Mouse (Mus musculus) embryo, embryonic 9.5 days (tissue): ENCODE measurements at regions not wholly inside any gene's neighbourhood (a gene's known extent, or its start where the extent isn't known, plus 50 kb on each side); places are given as distances from the start of the nearest gene placed in this dataset.

Experiments used
- DNase-seq: peaks from one replicate; pipeline ENCODE4 v3.0.0-alpha.2; 2017; ENCODE audit errors: extremely low spot score

DNA sequence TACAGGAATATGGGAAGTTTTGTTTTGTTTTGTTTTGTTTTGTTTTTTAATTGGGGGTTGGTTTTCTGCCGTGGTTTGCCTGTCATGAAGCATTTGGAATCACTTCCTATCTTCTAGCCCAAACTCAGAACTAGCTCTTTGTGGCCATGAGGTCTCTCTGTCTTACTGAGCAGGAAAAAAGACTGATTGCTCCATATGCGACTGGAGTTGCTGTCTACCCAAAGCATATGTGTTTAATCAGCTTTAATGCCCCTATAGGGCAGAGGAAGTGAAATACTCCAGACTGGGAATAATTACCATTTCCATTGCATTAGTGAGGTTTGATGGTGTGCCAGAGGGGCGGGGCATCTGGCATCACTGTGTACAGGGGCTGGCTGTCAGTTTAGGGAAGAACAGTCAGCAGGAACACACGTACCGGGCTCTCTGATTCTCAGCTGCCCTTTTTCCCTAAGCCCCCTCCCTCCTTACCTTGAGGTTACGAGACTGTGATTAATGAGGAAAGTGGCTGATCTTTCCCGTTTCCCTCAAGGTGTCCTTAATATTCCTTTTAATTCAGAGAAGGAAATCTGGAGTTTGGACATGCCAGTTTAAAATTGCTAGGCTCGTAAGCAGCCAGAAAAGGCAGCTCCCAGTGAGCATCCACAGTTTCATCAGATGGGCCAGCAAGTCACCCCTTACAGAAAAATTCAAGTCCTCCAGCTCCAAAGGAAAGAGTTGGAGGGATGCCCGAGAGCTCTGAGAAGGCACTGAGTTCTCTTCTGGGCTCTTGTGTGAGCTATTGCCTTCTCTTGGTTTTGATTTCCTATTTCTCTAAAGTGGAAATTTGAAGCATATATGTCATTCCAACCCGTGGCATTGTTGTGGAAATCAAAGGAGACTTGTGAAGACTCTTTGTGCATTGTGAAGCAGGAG is 2482.1 kb upstream of the 5930422O12Rik start:
- no peak for DNase-seq

DNA sequence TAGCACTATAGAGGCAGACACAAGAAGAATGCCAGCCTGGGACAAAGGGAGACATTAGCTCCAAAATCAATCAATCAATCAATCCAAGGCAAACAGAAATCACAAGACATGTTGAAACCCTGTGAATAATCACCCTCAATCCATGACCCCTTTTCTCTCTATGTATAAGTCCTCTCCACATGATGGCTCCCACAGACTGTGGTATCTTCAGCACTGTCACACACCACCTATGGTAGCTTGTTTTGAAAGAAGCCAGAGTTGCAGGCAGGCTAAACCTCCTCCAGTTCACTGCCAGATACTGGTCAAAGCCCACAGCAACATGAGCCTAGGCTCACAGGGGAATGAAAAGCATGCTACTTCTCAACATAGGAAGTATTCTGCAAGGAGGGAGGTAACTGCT is 2475.7 kb upstream of the 5930422O12Rik start:
- DNase-seq, result no peak

- peak; percentile 23 for DNase-seq
Measured at GRCm38 (mm10) chr8:30959436-30960180, 2468.9 kb upstream of the 5930422O12Rik start.

DNA sequence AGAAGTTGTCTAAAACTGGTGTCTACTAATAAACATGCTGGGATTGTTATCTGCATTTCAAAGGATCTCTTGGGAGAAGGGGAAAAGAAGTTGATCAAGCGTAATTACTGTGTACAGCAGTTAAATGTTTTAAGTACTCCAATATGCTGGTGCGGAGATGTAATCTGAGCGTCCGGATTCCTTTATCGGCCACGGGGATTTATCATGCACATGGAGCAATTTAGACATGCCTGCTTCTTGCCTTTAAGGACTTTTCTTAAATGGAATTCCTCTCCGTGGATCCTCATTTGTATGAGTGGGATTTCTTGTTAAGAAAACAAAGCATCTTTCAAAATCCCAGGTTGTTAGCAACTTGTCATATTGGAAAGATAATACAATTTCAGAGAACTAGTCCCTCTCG is 2468.0 kb upstream of the 5930422O12Rik start:
- no peak for DNase-seq

GRCm38 (mm10) chr8:30962207-30962606 is 2466.3 kb upstream of the 5930422O12Rik start:
- no peak for DNase-seq

- DNase-seq, result no peak
Measured at GRCm38 (mm10) chr8:30982814-30983213, 2445.7 kb upstream of the 5930422O12Rik start.

DNA sequence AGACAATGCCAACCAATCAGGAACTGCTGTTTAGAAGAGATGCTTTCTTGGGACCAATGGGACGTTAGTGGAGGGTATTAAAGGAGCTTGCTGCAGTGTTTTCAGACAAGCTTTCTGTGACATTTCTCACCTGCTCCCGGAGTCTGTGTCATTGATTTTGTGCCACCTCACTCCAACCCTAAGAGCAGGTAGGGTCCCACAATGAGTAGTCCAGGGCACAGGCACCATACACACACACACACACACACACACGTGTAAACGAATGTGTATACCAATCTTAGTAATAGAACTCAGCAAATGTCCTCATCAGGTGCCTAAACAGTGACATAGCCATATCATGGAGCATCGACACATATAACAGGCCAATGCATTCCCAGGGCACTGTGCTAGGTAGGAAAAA is 2440.5 kb upstream of the 5930422O12Rik start:
- no peak for DNase-seq

DNA sequence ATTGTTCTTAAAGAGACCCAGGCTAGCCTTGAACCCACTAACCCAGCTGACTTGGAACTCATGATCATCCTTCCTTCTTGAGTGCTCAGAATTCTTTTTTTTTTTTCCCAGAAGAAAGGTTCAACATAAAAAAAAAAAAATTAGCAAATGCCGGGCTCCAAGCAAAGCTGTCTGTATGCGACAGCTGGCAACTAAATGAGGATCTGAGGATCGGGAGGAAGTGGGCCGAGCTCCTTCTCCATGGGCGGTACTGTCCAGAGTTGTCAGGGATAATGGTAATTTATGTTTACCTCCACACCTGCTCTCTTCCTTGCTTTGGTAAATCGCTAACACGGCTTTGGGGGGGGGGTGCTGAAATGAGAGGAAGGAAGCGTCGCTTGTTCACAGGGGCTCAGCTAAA is 2429.9 kb upstream of the 5930422O12Rik start:
- DNase-seq, result no peak

- no peak for DNase-seq
Measured at GRCm38 (mm10) chr8:31000120-31000519, 2428.4 kb upstream of the 5930422O12Rik start.

DNA sequence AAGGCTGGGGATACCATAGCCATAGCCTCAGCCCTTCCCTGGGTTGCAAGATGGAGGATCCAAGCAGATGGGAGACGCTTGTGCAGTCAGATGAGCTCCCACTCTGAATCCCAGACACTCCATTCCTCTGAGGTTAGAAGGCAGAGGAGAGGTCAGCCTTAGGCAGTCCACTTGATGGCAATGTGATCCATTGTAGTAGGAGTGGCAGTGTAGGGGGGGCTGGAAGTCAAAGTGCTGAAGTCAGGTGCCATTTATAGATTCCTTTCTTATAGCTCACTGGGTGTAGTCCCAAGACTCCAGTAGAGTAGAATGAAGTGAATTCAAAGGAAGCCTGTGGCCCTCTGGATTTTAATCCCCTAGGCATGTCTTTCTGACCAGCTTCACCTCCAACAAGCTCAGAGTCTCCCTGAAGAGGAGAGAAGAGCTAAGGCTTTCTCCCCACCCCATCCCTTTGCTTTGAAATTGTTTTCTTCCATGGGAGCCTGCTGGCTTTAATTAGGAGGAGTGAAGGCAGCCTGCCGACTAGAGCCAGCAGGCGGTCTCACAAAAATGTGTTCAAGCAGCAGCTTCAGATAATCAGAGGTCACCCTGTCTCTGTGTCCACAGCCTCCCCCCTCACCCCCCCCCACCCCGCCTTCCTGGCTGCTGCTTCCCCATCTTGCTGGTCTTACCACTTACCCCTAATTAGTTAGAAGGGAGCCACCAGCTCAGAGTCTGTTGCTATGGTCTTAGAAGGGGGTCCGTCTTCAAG is 2426.4 kb upstream of the 5930422O12Rik start:
- DNase-seq, result peak; percentile 49

- no peak for DNase-seq
Measured at GRCm38 (mm10) chr8:31008309-31008708, 2420.2 kb upstream of the 5930422O12Rik start.

DNA sequence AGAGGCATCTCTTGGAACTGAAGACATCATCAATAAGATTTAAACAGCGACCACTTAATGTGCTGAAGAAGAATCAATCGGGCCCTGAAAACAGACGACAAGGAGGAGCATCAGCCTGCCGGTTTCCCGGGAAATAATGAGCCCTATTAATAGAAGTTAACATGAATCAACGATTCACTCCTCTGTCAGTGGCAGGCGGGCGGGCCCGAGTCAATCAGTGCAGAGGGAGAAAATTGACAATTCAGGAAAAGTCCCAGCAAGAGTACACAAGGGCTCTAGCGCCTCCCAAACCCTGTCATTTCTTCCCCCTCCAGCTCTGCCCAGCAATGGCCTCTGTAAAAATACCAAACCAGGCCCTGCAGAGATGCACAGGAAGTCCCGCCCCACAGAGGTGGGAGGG is 2416.4 kb upstream of the 5930422O12Rik start:
- no peak for DNase-seq

- DNase-seq, result peak; percentile 89
Measured at GRCm38 (mm10) chr8:31031721-31032591, 2396.6 kb upstream of the 5930422O12Rik start.

DNA sequence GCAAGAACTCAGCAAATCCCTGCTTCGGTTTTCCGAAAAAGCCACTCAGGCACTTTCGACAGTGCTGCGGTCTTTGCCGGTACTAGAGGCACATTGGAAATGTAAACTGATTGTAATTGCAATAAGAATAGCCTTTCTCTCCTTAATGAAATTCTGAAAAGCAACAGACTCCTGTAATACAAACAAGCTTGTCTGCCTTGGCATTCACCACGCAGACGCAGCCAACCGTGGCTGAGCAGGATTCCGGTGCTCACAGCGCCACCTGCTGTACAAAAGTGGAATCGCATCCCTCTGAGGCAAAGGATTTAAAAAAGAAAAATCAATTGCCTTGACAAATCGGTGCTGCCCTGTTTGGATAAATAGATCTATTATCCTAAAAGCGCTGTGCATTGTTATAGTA is 2395.2 kb upstream of the 5930422O12Rik start:
- peak; percentile 90 for DNase-seq

GRCm38 (mm10) chr8:31036892-31037291 is 2391.6 kb upstream of the 5930422O12Rik start:
- DNase-seq, result no peak
